Mouse (Mus musculus) T-helper 2 cell (primary cell): ENCODE data around the gene Cstad.

Source experiments
- in situ Hi-C: fragments of 300-600 bp; cut with MboI, MseI; formaldehyde crosslinking; loops from one replicate; pipeline ENCODE4 v1.15.1; 2025; ENCODE audit warnings: high pct_unique_total_duplicates

Cstad gene

DNA sequence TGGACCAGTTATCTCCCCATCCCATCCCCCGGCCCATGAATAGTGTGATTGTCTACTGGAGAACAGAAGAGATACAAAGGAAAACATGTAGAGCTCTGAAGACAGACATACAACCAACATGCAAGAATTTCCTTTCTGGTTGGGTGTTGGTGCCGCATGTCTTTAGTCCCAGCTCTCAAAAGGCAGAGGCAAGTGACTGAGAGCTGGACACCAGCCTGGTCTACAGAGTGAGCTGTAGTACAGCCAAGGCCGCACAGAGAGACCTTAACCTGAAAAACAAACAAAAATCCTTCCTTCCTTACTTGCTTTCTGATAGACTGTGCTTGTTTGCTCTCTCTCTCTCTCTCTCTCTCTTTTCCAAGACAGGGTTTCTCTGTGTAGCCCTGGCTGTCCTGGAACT, 32.5 kb downstream of the Cstad start:
- in situ Hi-C loops = no loop called here

- in situ Hi-C loops = no loop called here
Measured at GRCm38 (mm10) chr2:30628374-30628773, 33.5 kb downstream of the Cstad start.

DNA sequence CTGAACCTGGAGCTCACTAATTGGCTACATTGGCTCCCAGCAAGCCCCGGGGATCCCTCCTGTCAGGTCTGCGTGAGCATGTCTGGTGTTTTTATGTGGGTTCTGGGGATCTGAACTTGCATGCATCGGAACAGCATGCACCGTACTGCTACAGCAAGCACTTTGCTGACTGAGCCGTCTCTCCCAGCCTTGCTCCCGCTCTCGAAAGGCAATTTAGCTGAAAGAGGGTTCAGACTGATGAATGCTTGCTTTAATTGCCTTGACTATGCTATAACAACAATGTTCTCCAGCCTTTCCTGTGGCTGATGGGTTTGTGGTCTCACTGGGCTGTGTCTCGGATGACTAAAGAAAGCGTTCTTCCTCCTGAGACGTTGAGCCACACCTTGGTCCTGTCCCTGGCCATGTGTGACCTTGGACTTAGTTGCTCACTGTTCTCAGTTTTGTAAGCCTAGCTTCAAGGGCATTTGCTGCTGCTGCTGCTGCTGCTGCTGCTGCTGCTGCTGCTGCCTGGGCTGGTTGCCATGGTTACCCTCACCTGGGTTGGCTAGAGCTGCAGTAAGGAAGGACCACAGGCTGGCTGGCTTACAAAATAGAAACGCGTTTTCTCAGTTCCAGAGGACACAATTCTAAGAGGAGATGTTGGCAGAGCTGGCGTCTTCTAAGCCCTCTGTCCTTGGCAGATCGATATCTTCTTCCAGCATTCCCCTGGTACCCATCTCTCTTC, 34.4 kb downstream of the Cstad start:
- in situ Hi-C loops = no loop called here

DNA sequence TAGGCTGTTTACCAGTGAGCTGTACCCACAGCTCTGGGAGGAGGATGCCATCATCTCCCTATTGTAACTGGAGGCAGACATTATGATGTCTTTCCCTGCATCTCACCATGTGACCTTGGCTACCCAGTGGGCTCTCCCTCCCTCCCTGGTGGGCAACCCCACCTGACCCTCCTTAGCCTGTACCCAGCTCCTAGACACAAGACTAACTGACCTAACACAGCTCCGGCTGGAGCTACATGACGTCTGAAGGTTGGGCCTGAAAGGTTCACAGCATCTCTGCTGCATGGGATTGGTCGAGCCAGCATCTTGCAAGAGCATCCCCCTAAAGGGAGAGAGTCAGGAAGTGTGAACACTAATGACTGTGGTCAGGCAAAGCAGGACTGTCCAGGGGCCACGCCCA, 35.0 kb downstream of the Cstad start:
- in situ Hi-C loops = no loop called here

GRCm38 (mm10) chr2:30636266-30636671, 41.4 kb downstream of the Cstad start:
- in situ Hi-C loops = no loop called here

DNA sequence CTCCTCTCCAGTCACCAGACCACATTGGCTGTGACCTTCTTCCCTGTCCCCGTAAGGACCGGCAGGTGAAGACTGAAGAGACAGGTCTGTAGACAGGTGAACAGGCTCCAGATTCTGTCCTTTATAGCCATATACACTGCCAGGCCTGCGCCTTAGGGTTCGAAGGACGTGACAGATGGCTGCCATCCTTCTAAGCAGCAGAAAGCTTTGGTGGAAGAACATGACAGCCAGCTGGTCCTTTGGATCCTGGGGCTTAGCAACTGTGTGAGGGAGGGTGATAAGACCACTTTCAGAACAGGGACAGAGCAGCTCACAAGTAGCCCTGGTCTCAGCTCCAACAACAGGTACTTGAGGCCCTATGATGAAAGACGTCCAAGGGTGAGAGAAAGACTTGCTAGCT, 43.2 kb downstream of the Cstad start:
- in situ Hi-C loops = no loop called here

GRCm38 (mm10) chr2:30640021-30640481, 45.2 kb downstream of the Cstad start:
- in situ Hi-C loops = no loop called here

- in situ Hi-C loops = no loop called here
Measured at GRCm38 (mm10) chr2:30642810-30643209, 48.0 kb downstream of the Cstad start.

DNA sequence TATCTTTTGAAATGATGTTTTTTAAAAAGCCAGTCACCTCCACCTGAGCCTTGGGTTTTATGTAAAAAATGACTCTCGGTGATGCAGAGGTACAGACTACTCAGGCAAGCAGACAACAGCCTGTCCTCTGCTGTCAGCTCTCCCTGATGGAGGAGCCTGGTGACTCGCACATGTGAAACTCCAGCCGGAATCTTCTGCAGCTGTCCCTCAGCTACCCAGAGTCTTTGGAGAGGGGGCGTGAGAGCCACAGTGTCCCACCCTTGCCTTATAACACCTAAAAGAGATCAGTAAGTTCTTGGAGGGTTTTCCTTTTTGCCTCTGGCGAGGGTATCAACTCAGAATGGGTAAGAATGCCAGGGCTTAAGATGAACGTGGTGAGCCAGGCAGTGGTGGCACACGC, 48.6 kb downstream of the Cstad start:
- in situ Hi-C loops = no loop called here

DNA sequence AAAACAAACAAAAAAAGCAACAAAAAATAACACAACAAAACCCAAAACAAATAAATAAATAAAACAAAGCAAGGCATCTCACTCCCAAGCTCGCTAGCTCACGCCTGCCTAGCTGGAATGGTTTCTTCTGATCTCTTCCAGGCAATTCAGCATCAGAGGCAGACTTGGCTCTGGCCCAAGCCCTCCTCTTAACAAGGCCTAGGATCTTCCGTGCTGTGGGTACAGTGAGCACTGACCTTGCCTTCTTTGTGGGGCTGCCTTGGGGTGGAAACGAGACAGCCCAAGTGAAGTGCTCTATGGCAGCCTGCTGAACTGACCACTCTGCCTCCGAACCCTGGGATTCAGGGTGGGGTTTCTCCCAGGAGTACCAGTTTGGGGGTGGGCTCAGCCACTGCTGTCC, 52.0 kb downstream of the Cstad start:
- in situ Hi-C loops = no loop called here

- in situ Hi-C loops = no loop called here
Measured at GRCm38 (mm10) chr2:30647303-30647881, 52.6 kb downstream of the Cstad start.

DNA sequence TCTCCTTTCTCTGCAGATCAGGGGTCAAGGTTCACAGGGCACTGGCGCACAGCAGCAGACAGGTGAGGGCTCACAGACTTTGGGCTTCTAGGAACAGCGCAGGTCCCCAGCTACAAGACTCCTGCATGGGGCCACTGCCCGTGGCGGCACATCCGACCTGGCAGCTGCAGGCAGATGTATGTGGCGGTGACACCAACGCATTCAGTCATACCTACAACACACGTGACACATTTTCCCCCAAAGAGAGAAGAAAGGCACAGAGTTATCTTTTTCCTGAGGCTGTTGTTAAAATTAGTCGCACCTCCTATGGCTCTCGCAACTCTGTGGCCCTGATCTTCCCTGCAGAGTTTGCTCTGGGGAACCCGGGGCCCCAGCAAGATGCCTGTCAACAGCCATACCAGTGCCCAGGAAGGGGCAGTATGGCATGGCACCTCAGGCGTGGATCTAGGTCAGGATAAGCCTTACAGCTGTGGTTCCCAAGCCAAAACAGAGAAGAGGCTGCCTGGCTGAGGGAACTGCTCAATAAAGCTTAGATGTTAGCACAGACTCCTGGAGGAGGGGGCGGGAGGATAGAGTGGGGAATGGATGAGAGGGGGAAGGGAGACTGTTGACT, 53.1 kb downstream of the Cstad start:
- in situ Hi-C loops = no loop called here

GRCm38 (mm10) chr2:30650249-30650648, 55.4 kb downstream of the Cstad start:
- in situ Hi-C loops = no loop called here

DNA sequence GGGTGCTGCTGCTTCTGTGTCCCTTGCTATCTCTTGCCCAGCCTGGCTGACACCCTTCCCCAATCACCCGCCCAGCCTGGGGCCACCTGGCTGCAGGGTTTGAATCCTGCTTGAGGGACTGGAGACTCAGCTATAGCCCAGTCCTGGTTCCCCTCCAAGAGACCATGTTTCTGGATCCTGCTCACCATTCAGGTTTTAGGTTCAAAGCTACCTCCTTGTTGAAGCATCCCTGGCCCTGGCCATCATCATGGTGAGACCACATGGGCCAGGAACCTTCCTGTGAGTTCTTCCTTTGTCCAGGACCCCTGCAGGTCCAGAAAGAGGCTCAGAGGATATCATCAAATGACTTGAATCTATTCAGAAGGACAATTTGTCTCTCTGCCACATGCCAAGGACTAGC, 57.0 kb downstream of the Cstad start:
- in situ Hi-C loops = no loop called here

DNA sequence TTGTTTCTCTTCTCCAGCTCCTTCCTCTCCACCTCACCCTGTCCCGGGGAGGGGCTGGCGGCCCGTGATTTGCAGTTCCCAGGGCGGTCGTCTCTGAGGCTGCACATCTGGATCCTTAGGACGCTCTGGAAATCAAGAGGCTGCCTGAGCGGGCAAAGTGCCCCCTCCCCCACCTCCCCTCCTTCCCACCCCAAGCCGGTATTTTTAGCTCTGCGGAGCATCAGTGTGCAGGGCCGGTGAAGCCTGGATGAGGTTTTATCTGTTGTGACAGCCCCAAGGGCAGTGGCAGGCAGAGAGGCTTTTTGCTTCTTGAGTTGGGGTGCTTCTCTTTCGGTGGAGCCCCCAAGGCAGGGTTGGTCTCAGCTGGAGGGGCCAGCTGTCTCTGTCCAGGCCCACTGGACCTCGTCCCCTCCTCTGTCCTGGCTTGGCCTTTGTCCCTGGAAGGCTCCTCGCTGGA, 57.8 kb downstream of the Cstad start:
- in situ Hi-C loops = no loop called here

GRCm38 (mm10) chr2:30653046-30653445, 58.2 kb downstream of the Cstad start:
- in situ Hi-C loops = no loop called here

GRCm38 (mm10) chr2:30654158-30654557, 59.3 kb downstream of the Cstad start:
- in situ Hi-C loops = no loop called here

- in situ Hi-C loops = no loop called here
Measured at GRCm38 (mm10) chr2:30654582-30654981, 59.7 kb downstream of the Cstad start.

GRCm38 (mm10) chr2:30655746-30656145, 60.9 kb downstream of the Cstad start:
- in situ Hi-C loops = no loop called here

DNA sequence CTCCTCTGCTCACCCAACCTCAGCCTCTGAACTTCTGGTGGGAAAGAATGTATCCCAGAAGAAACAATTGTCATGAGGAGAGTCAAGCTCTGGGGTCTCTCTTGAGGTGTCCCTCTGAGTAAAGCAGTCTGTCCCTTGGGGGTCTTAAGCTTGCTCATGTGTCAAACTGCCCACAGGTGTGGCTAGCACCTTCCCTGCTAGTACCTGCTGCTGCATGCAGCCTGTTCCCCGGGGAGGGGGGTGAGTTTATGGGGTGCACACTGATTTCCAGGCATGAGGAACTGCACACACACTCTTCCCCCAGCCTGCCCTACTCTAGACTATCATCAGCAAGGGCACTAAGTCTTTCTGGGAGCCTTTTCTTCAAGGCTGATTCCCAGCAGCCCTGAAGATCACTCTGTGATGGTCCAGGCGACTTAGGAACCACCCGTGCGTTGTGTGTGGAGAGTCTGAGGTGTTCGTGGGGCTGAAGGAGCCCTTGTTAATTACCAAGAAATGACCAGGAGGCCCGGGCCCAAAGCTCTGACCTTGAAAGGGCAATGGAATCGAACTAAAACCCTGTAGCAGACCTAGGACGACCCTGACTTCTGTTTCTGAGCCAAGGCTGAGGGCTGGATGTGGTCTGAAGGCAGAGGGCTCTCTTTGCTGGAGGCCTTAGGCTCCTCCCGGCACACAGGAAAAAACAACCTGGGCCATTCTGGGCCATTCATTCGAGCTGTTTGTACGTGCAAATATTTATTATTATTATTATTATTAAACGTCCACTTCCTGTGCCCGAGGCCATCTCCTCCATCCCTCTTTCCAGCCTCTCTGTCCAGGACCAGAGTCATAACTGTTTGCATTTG, 62.1 kb downstream of the Cstad start:
- in situ Hi-C loops = no loop called here

DNA sequence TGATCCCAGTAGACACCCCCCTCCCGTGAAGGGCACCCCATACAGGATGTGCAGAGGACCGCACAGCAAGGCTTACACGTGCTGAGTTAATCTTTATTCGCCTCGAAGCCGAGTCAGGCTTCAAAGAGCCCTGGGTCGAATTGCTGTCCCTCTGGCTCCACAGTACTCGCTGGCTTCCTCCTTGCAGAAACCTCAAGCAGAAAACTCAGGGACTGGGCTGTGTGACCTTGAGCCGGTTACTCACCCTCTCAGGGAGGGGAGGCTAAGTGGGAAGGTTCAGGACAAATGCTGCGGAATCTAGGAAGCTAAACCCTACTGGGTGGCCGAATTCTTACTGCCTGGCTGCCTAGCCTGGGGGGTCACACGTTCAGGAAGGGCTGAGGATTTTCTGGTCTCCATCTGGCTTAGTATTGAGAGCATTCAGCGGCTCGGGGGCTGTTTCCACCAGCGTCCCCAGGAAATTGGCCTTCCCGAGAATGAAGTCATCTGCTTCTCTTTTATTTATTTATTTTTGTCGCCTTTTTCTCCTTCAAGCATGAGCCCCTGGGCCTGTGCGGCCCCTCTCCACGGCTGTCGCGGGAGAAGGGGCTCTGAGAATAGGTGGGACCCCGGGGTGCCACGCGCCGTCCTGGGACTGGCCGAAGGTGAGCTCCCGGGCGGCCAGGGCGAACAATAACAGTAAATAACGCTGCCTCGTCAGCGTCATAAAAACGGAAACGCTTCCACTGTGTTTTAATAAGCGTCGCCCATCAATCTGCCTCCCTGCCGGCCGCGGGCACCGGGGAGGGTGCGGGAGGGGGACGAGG, 63.0 kb downstream of the Cstad start:
- in situ Hi-C loops = no loop called here
